Mouse (Mus musculus): ENCODE measurements around the gene Fndc9.

DNA sequence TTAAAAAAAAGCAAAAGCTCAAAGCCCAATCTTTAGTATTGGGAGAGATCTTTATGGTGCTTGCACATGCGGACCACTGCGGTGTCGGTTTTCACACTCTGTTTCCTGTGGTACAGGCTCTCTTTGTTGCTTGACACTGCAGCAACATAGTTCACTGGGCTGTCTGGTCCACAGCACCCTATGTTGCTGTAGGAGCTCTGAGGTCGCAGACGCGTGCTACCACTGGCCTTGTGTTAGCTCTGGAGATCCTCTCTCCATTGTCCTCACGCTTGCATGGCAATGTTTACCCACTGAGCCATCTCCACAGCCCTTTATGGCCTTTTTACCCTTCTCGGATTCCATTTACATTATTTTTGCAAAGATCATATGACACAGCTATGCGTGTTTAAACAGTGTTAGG lies 34.1 kb downstream of the Fndc9 start:
- TF ChIP-seq POLR2A (IDR thresholded peaks at IDR 0.05; ENCODE audit: borderline replicate concordance, insufficient read depth, low read length) (no peak), CTCF (IDR thresholded peaks at IDR 0.05; ENCODE audit: borderline replicate concordance, insufficient read depth, low read depth, low read length) (no peak)
